Mouse (Mus musculus) naive thymus-derived CD4-positive, alpha-beta T cell, adult 2 months (primary cell): ENCODE data around the gene Bcar3.

Experiments used
- DNase-seq: peaks from one replicate; pipeline ENCODE4 v3.0.0-alpha.2; 2011; ENCODE audit warnings: low read depth

Bcar3 gene

DNA sequence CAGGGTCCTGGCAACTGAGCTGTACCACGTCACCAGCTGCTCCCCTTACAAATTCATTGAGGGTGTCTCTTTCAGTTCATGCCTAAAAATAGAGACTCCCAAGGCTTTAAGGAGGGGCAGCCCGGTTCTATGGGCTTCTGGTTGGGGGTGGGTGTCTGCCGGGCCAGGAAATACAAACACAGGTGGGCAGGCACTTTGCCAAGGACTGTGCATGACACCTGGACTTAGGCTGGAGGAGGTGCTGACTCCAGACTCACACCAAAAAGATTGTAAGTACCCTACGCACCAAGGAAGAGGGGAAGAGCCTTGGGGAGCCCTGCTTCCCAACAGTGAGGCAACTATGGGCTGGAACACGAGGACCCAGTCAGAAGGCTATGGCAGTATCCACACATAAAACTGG lies 44.1 kb downstream of the Bcar3 start:
- DNase-seq: no peak

DNA sequence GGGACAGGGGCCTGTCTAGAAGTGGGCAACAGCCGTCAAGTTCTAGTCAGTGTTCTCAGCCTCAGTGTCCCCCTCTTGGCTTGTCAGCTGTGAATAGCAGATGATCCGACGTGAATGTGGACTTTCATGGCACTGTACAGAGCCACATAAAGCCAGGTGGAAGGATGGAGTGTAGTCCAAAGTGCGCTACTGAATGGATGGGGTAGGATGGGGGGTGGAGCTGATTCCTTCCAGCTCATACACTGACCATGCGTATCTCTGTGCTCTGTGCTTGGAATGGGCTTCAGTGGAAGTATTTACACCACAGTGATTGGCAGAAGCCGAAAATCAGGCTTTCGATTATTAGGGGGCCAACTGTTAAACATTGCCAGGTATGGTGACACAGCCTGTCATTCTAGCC lies 45.0 kb downstream of the Bcar3 start:
- DNase-seq: no peak

DNA sequence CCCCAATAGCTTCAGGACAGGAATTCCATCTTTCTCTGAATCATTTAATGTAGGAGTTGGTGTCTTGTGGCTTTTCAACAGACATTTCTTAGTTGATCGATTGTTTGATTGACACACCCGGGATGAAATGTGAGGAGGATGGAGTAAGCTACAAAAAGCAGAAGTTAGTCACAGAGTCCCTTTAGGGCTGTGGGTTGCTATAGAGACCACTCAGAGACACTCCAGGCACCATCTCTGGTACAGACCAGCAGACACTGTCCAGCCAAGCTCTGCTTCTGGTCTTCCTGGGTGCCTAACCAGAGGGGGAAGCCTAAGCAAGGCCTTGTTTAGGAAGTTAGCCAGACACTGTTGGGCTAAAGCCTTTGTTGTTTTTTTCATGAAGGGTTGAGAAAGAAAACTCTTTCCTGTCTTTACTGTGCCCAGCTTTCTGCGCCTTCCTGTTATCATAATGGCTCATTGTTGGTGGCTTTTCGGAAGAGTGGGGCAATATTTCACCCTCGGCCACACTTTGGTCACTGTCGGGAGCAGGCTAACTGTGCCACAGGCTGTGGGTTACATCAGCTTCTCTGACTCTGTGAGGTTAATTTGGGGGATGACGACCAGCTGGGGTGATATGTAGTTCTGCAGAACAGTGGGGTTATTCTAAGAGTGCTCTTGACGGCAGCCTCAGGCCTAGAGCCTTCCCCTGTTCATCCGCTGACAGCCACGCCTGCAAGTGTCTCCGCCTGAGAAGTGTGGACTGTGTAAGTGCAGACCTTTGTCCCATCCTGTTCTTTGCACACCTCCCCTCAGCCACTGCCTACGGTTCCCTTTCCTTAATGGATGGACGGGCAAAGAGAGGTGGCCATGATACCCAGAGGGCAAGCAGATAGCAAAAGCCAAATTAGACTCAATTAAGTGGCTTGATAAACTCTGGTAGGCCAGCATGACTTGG lies 46.5 kb downstream of the Bcar3 start:
- DNase-seq: no peak

DNA sequence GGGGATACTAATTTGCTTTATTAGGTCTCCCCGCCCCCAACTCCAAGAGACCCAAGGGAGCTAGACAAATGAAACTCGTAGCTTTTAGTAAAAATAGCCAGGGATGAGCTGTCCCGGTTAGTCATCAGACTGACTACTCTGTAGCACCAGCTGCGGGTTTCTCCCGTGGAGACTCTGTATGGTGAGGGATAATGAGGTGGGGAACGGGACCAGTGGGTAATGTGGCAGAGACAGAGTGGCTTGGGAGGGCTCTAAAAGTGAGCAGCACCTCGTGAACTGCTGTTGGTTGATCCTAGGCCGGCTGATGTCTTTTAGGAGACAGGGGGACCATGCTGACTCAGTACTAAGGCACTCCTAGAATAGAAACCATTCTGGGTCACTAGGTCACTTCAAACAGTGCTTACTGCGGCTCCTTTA lies 49.5 kb downstream of the Bcar3 start:
- no peak for DNase-seq

DNA sequence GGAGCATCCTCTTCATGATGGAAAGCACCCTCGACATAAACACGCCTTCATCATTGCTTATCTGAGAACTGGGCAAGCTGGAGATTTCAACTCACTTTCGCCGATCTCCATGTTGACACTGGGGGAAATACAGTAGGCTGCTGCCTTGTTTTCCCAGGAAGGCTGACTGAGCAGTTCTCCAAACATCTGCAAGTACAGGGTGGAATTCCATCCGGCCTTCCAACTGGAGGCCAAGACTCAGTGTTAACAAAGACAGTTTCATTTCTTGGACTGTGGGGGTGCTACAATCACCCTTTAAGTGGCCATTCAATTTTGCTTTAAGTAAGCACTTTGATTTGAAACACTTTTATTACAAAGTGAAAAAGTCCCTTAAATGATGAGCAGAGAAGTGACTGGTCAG lies 50.4 kb downstream of the Bcar3 start:
- DNase-seq: no peak

DNA sequence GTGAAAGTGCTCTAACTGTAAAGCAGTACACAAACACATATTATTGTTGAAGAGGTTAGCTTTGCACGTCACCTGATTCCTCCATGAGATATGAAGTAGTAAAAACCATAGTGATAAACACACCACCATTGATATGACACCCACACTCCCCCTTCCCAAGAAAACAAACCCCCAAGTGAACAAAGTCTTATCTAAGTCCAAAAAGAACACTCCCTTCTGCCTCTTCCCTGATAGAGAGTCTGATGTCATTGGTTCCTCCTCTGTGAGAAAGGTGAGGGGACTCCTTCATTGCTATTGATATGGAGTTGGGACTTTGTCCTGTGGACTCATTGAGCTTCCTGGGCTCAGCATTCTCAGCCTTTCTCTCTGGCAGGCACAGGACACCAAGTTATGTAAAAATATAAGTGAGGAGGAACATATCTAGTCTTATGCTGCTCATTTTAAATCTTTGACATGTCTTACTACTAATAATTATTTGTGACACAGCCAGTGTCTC lies 52.1 kb downstream of the Bcar3 start:
- no peak for DNase-seq

DNA sequence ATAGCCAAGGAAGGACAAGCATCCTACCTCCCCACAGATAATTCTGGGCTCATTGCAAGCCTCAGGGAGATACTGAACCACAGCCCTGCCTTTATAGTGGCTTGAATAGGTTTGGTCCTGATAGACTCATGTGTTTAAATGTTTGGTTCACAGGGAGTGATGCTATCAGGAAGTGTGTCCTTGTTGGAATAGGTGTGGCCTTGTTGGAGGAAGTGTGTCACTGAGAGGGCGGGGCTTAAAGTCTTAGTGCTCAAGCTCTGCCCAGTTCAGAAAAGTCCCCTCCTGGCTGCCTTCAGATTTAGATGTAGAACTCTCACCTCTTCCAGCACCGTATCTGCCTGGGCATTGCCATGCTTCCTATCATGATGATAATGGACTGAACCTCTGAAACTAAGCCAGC lies 52.7 kb downstream of the Bcar3 start:
- DNase-seq: no peak

DNA sequence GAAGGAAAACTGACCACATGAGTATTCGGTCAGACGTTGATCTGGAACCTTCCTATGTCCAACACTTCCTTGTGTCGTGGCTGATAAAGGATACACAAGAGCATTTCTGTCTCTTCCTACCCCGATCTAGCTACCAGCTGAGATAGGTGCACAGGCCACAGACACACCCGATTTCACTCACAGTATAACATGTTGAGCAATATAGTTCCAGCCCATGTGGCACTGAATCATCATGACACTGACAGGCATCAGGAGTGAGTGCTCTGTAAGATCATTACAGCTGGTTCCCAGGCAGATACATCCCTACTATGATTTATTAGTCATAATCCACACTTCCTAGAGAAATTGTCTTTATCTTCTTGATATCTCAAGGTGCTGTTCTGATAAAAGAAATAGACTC lies 54.7 kb downstream of the Bcar3 start:
- DNase-seq: no peak

DNA sequence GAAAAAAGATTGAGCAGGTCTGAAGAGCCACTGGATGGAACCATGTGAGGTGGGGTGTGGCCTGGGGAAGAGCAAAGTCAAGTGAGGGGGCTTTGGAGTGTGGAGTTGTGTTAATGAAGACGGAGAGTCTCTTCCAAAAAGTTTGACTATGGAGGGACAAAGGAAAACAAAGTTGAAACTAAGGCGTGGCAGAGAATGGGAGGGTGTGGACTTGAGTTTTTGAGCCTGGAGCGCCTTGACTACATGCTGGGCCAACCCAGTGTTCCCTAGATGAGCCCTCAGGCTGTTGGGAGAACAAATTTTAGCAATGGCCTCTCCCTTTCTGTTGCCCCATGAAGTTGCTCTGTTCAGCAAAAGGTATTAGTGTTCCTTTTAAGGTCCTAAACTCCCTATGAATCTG lies 58.9 kb downstream of the Bcar3 start:
- no peak for DNase-seq

DNA sequence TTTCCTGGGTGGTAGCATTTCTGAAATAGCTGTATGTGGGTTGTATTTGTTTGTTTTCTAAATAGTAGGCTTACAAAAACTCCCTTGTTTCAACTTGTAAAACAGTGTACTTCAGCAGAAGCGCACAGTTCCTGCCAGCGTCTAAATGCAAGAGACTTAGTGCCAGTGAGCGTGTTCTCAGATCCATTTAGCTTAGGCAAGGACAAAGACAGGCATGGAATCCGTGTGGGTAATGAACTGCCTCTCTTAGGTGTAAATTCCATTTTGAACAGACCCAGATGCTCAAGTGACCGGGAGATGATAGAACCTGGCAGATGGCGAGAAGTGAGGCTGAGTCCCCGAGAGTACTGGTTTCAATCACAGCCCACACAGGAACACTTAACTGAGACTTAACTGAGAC lies 65.5 kb downstream of the Bcar3 start:
- DNase-seq: no peak

DNA sequence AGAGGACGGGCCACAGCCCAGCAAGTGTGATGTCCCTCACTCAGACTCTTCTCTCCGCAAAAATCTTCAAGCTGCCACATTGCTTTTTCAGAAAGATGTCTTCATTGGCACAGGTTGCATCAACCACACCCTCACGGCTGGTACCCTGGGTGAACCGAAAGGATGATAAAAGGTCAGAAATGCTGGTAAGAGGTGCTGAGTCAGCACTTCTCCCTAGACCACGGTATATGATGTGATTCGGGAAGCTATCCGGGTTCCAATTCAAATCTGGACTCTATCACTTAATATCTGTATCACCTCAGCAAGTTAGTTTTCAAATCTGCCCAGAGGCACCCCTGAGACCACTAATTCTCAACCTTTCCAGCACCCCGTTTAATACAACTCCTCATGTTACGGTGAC lies 66.0 kb downstream of the Bcar3 start:
- no peak for DNase-seq

DNA sequence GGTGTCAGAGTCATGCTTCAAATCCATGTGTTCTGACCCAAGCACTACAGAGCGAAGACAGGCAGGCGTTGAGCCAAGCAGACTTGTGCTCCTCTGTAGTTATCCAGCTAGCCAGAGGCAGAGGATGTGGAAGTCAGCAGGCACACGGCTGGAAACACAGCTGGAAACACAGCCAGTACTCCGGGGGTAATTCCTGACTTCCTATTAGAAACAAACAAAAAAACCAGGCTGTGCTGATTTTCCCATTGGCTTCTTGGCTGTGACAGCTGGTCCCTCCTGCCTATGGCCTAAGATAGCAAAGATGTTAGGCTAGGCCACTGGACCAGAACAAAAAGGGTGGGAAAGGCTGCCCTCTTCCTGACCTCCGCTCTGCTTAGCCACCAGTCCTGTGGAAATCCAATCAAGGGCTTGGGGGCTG lies 66.8 kb downstream of the Bcar3 start:
- DNase-seq: no peak

DNA sequence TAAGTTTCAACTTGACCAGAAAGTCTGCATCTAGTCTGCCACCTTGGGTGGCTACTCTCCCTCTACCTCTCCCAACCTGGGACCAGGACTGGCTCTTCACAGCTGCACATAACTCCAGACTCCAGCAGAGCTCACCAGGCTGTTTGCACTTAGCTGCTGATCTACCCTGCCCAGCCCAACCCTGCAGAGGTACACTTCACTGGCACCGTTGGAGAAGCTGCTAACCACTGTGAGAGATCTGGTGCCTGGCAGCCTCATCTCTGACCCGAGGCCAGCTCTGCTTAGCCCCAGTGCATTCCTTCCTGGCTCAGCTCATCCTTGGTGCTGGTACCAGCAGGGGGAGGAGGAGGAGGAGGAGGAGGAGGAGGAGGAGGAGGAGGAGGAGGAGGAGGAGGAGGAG lies 68.8 kb downstream of the Bcar3 start:
- no peak for DNase-seq

DNA sequence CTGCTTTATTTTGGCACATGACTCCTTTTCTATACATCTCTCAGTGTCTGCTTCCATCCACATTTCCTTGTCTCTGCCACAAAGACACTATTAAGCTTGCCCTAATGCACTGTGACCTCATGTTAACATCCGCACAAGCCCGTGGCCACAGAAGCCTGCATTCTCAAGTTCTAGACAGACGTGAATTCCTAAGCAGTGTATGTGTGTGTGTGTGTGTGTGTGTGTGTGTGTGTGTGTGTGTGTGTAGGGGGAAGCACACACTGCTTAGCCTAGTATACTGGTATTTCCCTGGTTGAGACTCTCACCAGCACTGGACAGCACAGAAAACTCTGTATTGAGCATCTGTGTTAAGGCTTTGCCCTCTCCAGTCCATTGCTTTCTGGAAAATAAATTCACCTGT lies 70.6 kb downstream of the Bcar3 start:
- DNase-seq: no peak

DNA sequence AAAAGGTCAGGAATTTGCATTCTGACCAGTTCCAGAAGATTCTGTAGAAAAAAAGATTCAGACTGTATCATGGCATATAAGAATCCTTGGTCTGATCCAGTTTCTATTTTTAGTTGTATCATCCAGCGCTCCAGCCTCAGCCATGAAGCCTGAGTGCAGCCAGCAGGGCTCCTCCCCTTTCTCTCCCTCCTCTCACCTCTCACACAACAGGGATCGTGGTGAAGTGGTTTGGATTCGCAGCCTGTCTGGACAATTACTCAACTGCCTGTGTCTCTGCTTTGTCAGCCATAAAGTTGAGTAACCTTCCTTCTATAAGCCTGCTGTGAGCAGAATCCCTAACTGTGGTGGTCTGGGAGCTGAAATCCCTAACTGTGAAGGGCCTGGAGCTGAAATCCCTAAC lies 71.4 kb downstream of the Bcar3 start:
- DNase-seq: no peak

DNA sequence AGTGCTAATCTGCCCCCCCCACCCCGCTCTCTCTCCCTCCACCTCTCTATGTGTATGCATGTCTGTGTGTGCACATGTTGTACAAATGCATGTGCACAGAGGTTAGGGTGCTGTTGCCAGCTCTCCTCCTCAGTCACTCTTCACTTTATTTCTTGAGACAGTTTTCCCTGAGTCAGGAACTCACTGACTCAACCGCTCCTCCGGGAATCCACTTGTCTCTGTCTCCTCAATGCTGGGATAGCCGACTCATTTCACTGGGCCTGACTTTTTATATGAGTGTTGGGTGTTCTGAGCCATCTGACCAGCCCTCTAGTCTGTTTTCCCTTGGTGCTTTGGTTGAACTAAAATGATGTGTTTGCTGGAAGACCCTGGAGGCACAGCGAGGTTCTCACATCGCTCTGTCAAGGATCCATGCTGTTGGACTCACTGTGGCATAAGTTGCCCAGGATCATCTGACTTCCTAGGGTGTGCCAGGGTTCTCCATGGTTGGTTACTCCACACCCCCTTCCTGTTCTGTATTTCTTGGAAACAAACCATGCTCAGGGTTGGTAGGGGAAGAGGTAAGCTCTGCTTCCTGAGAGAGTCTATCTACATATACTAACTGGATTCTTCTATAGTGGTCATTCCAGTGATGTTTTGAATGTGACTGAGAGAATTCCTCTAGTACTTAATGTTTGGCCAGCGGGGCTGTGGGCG lies 77.9 kb downstream of the Bcar3 start:
- no peak for DNase-seq

DNA sequence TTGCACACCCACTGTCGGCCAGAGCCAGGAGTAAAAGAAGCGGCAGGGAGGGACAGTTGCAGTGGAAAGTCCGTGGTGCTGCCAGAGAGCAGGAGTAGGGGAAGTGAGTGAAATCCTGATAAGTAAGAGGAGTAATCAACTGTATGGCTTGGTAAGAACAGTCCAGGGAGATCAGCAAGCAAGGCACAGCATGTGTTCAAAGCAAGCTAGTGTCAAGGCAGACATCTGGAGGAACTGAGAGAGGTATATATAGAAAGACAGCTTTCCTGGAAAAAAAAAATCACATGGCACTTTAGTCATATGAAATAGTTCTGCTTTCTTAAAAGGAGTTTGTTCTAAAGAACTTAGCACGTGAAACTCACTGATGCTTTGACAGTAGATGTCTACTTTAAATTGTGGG lies 78.7 kb downstream of the Bcar3 start:
- no peak for DNase-seq

DNA sequence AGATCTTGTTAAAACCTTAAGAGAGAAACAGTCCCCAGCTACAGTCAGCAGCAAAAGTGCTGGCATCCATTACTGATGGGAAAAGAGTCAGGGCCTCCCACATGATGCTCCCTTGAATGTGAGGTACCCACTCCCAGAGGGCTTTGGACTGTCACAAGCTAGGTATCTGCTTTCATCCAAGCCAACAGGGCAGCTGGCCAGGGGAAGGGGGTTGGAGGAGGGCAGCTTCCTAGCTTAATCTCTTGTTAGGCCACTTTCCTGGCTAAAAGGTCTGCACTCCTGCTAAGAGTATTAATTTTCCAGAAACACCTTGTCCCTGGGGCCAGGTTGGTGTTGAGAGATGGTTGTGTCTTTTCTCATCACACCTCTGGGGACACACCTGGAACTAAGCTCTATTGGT lies 82.1 kb downstream of the Bcar3 start:
- DNase-seq: no peak

DNA sequence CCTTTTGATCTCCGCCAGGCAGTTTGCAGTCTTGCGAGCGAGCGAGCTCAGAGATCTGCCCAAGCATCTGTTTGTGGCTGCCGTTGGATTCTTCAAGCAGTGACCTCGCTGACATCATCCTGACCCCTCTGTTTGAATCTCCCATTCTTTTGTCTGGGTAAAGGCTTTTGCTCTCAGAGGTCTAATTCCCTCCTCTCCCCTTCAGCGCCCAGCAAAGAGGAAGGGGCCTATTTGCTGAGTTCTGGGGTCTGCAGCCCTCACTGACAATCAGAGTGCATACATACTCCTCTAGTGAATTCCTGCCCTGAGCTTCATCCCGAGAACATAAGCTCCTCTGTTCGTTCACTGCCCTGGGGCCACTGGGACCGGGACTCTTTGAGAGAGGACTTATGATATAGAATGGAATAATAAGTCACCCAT lies 82.5 kb downstream of the Bcar3 start:
- DNase-seq: no peak

DNA sequence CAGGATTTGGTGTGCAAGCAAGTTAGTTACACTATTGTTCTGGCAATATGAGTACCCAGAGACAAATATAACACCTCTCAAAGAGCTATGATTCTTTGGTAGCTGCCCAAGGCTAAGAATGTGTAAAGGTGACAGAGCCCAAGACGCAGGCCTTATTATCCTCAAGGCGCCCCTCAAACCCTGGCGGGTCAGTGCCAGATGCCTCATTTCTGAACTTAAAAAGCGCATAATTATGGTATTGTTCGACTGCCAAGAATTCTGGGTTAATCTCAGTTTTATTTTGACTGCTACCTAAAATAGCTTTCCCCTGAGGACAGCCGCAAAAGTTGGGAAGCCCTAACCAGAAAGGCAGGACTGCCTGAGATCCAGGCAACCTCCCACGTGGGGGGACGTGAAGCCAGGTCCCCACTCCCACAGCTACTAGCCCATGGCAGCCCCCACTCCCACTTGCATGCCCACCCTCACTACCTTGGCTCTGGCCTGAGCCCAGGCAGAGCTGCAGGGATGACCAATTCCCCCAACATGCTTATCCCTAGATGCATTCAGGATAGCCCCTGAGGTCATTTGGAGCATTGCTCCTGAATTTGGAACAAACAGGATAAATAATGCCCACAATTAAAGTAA lies 83.0 kb downstream of the Bcar3 start:
- no peak for DNase-seq

DNA sequence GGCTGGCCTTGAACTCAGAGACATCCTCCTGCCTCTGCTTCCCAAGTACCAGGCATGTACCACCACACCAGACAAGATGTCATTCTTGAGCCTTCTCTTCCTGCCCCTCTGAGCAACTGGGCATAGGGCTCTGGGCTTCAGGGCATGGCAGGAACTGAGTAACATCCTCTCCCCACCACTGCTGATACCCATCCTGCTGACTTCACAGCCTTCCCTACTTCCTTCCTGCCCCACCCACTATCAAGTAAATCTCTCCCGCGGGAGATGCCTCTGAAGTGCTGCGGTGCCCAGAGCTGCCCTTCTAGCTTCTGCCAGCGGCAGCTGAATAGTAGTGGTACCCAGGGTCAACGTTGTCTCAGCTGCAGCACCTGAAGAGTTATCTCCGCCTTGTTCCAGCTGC lies 84.7 kb downstream of the Bcar3 start:
- DNase-seq: no peak

DNA sequence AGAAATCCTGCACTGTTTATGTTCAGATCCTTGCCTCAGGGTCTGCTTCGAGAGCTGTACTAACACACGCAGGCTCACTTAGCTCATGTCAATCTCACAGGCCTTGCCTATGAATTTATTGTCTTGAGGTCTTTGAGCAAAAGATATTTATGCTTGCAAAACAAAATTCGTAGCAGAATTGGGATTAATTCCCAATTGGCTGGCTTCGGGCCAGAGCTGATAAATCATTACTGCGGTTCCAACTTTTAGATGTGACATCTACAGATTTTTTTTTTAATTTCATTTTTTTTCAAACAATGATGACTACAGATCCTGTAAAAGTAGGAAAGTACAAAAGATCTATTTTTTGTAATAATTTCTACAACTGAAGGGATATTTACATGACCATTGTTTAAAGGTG lies 86.8 kb downstream of the Bcar3 start:
- DNase-seq: no peak

DNA sequence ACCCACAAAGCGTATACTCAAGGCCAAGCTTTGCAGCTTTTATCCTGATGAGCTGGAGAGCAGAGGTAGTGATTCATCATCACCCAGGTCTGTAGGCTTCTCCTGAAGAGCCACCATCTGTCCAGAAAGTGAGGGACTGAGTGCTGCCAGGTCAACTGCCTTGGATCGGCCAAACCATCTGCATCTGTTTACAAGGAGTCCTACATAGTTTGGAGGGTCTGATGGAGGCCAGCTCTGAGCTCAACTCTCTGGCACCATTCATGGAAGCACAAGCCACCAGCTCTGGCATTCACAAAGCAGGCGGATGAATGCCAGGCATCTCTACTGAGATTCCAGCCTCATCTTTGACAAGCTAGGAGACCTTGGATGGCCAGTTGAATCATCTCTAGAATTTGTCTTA lies 87.7 kb downstream of the Bcar3 start:
- DNase-seq: no peak
